Mouse (Mus musculus) CD4-positive, CD25-positive, alpha-beta regulatory T cell, adult 2 months (primary cell): ENCODE data around the gene Prrg1.
A peak's percentile ranks its signal among the peaks of the same experiment; 100 is the strongest.
"Not testable (repeated sequence)": the region's sequence is repeated elsewhere in the genome, so short reads cannot be mapped to it uniquely, and the experiment has no call there.

Experiments
- DNase-seq: peaks from one replicate; pipeline ENCODE4 v3.0.0-alpha.2; 2012; ENCODE audit warnings: low read depth, low spot score

Prrg1 gene

GRCm38 (mm10) chrX:78583202-78584004, at the start of gene Prrg1:
Gene Prrg1, minus strand, starts transcription at chrX:78583896.
- DNase-seq, result peak; percentile 75

- peak; percentile 25 for DNase-seq
These were observed 22.1 kb upstream of the Prrg1 start for GRCm38 (mm10) chrX:78605814-78606213.

- DNase-seq, result no peak
These were observed 9.4 kb upstream of the Prrg1 start for GRCm38 (mm10) chrX:78593138-78593537.

GRCm38 (mm10) chrX:78582854-78583201, 868 bp downstream of the Prrg1 start:
- peak; percentile 80 for DNase-seq

- DNase-seq, result no peak
These were observed 20.2 kb downstream of the Prrg1 start for GRCm38 (mm10) chrX:78563451-78563850.

- DNase-seq, result no peak
These were observed 30.3 kb downstream of the Prrg1 start for GRCm38 (mm10) chrX:78553399-78553798.

- no peak for DNase-seq
These were observed 31.0 kb downstream of the Prrg1 start for GRCm38 (mm10) chrX:78552704-78553103.

- no peak for DNase-seq
These were observed 36.0 kb downstream of the Prrg1 start for GRCm38 (mm10) chrX:78547696-78548095.

GRCm38 (mm10) chrX:78539734-78540133, 44.0 kb downstream of the Prrg1 start:
- DNase-seq, result peak; percentile 64

GRCm38 (mm10) chrX:78538632-78539316, 44.9 kb downstream of the Prrg1 start:
- no peak for DNase-seq

GRCm38 (mm10) chrX:78518301-78518700, 65.4 kb downstream of the Prrg1 start:
- DNase-seq, result no peak

GRCm38 (mm10) chrX:78482987-78483386, 100.7 kb downstream of the Prrg1 start:
- no peak for DNase-seq

GRCm38 (mm10) chrX:78479710-78480109, 104.0 kb downstream of the Prrg1 start:
- DNase-seq, result peak; percentile 33

- DNase-seq, result no peak
These were observed 149.3 kb downstream of the Prrg1 start for GRCm38 (mm10) chrX:78434357-78434756.

GRCm38 (mm10) chrX:78403346-78403745, 180.3 kb downstream of the Prrg1 start:
- DNase-seq, result not testable (repeated sequence)
